Mouse (Mus musculus) kidney, adult 2 months (tissue): ENCODE data around the gene Upk3b.
"Not testable (repeated sequence)": the region's sequence is repeated elsewhere in the genome, so short reads cannot be mapped to it uniquely, and the experiment has no call there.

Experiments used
- CTCF ChIP-seq: fragments of 200-500 bp; conservative IDR thresholded peaks from 2 replicates; pipeline ENCODE4 v1.5.1; 2011; ENCODE audit warnings: low read depth, mild to moderate bottlenecking, control low read depth, low read length, moderate library complexity, mixed read lengths; ENCODE audit not compliant: insufficient read depth, insufficient read length
- POLR2A ChIP-seq: fragments of 200-500 bp; IDR thresholded peaks from one replicate; pipeline ENCODE4 v1.6.1; 2011; ENCODE audit warnings: low read depth, low read length, control low read depth

GRCm38 (mm10) chr5:136048541-136048940 lies 10.2 kb downstream of the Upk3b start:
- not testable (repeated sequence) for TF ChIP-seq CTCF, POLR2A
